Mouse (Mus musculus) hindbrain, embryonic 15.5 days (tissue): Measurements from ENCODE around the gene Otc. TPM values are rescaled to one million over a fixed set of nuclear protein-coding genes. Genes with fewer than 3 reads are reported as not detected.

Experiments used
- ATAC-seq: fragments of 200-750 bp; cut with Nextera tagmentation; 2 replicates; pipeline ENCODE4 v1.8.0; 2017; ENCODE audit warnings: low read depth, moderate number of reproducible peaks, moderate TSS enrichment; ENCODE audit not compliant: low FRiP score
- H3K27ac ChIP-seq: fragments of 300-500 bp; sonication (generic); replicated peaks from 2 replicates; pipeline ENCODE4 v1.5.1; 2015; ENCODE audit warnings: mild to moderate bottlenecking, inconsistent platforms
- H3K27me3 ChIP-seq: fragments of 300-500 bp; sonication (generic); 2 replicates; pipeline ENCODE4 v1.6.1; 2015; ENCODE audit warnings: control low read depth, inconsistent platforms
- H3K36me3 ChIP-seq: fragments of 300-500 bp; sonication (generic); 2 replicates; pipeline ENCODE4 v1.6.1; 2015; ENCODE audit warnings: control low read depth, inconsistent platforms
- H3K4me1 ChIP-seq: fragments of 300-500 bp; sonication (generic); replicated peaks from 2 replicates; pipeline ENCODE4 v1.6.1; 2015; ENCODE audit warnings: control low read depth, inconsistent platforms
- H3K4me2 ChIP-seq: fragments of 300-500 bp; sonication (generic); 2 replicates; pipeline ENCODE4 v1.6.1; 2015; ENCODE audit warnings: moderate library complexity, mild to moderate bottlenecking, inconsistent platforms
- H3K4me3 ChIP-seq: fragments of 300-500 bp; sonication (generic); 2 replicates; pipeline ENCODE4 v1.5.1; 2015; ENCODE audit warnings: mild to moderate bottlenecking, inconsistent platforms
- H3K9ac ChIP-seq: fragments of 300-500 bp; sonication (generic); 2 replicates; pipeline ENCODE4 v1.6.1; 2015; ENCODE audit warnings: inconsistent platforms
- H3K9me3 ChIP-seq: fragments of 300-500 bp; sonication (generic); 2 replicates; pipeline ENCODE4 v1.6.1; 2016; ENCODE audit warnings: control low read depth, inconsistent platforms
- WGBS: fragments of 180-500 bp; shearing (Covaris S2); methylation state at CpG from one replicate; pipeline ENCODE4 v1.1.7; 2015; 5-methylcytosine and 5-hydroxymethylcytosine counted together
- polyA plus RNA-seq: library from polyadenylated mRNA; unstranded; fragments of >200 nt; fragmentation: Nextera tagmentation; extraction: Ambion mirVana; gene quantifications from 2 replicates; pipeline ENCODE4 v1.2.1, GENCODE M21; 2015

Gene Otc
- polyA plus RNA-seq, 1 experiment from 2014 or later, result 0.18 TPM

- Histone ChIP-seq H3K4me2 (no peak overlapping the region), H3K4me3 (no peak overlapping the region), H3K4me1 (no peaks in the 10 kb centered on the region), H3K36me3 (no peaks in the 10 kb centered on the region), H3K9me3 (no peaks in the 10 kb centered on the region), H3K27ac (no peak overlapping the region), H3K27me3 (no peaks in the 10 kb centered on the region), H3K9ac (no peak overlapping the region)
- ATAC-seq, result no peak
- 79% methylated on average over 3 of the region's 3 CpGs for WGBS
These were observed 16.2 kb downstream of the Otc start for GRCm38 (mm10) chrX:10268308-10268707.

- 78% methylated on average over 4 of the region's 4 CpGs for WGBS
- Histone ChIP-seq H3K27me3 (no peaks in the 10 kb centered on the region), H3K4me2 (no peak overlapping the region), H3K9ac (no peak overlapping the region), H3K9me3 (no peaks in the 10 kb centered on the region), H3K4me1 (no peaks in the 10 kb centered on the region), H3K36me3 (no peaks in the 10 kb centered on the region), H3K27ac (no peak overlapping the region), H3K4me3 (no peak overlapping the region)
- ATAC-seq, result no peak
These were observed 16.8 kb downstream of the Otc start for GRCm38 (mm10) chrX:10268761-10269437.

DNA sequence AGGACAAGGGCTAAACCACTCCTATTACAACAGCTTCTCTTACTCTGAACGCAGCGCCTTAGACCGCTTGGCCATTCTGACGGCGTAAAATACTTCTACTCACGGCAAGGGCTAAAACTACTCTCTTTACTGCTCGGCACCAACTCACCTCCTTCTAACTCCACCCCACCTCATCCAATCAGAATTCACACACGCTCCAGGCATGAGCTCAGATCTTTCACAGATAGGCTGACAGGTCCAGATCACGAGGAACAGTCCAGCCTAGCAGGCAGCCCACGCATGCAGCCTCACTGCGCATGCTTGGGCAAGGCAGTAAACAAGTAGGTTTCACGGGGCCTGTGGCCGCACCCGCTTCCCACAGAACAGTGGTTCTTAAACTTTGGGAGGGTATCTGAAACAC, 45.2 kb downstream of the Otc start:
- H3K4me1 ChIP-seq, result no peaks in the 10 kb centered on the region
- 91% methylated on average over 14 of the region's 14 CpGs for WGBS
- H3K27ac ChIP-seq, result no peak overlapping the region
- no peaks in the 10 kb centered on the region for H3K9me3 ChIP-seq
- no peak overlapping the region for H3K4me2 ChIP-seq
- no peaks in the 10 kb centered on the region for H3K36me3 ChIP-seq
- H3K9ac ChIP-seq, result no peak overlapping the region
- H3K27me3 ChIP-seq, result no peaks in the 10 kb centered on the region
- H3K4me3 ChIP-seq, result no peak overlapping the region
- no peak for ATAC-seq

DNA sequence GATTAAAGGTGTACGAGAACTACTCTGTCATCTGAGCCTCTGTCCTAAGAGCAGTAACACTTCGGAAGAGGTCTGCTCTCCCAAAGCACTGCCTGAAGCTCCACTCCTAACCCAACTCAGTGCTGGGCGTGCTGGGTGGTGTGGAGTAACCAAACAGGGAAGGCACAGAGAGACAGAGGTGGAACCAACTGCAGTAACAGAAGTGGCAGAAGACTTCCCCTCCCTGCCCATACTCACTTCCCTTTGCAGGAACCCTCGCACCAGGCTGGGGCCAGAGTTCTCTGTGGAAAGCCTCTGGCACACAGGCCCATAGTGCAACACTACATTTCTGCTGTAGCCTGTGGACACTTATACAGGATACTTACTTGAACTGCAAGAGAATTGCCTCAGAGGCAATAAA, 66.1 kb downstream of the Otc start:
- Histone ChIP-seq H3K4me2 (no peak overlapping the region), H3K27ac (no peak overlapping the region), H3K9ac (no peak overlapping the region), H3K9me3 (no peaks in the 10 kb centered on the region), H3K36me3 (no peaks in the 10 kb centered on the region), H3K4me1 (no peaks in the 10 kb centered on the region), H3K27me3 (no peaks in the 10 kb centered on the region), H3K4me3 (no peak overlapping the region)
- no peak for ATAC-seq
- WGBS, result 84% methylated on average over 4 of the region's 4 CpGs

DNA sequence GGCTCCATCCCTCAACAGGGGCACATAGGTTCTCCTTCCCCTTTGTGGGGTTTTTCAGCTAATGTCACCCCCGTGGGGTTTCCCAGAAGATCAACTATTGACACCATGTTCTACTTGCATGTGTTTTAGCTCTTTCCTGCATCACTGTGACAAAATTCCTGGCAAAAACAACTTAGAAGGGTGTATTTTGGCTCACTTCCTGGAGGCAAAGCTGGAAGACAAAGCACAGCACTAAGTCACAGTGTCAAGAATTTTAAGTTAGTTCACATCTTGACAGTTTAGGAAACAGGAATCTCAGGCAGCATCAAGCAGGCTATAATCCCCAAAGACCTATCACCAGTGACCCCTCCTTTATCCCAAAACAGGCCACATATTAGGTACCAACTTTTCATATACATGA, 78.1 kb downstream of the Otc start:
- Histone ChIP-seq H3K27me3 (no peaks in the 10 kb centered on the region), H3K4me1 (no peaks in the 10 kb centered on the region), H3K27ac (no peak overlapping the region), H3K36me3 (no peaks in the 10 kb centered on the region), H3K4me2 (no peak overlapping the region), H3K9ac (no peak overlapping the region), H3K4me3 (no peak overlapping the region), H3K9me3 (no peaks in the 10 kb centered on the region)
- no peak for ATAC-seq
- WGBS, result 60% methylated on average over 1 of the region's 1 CpGs

DNA sequence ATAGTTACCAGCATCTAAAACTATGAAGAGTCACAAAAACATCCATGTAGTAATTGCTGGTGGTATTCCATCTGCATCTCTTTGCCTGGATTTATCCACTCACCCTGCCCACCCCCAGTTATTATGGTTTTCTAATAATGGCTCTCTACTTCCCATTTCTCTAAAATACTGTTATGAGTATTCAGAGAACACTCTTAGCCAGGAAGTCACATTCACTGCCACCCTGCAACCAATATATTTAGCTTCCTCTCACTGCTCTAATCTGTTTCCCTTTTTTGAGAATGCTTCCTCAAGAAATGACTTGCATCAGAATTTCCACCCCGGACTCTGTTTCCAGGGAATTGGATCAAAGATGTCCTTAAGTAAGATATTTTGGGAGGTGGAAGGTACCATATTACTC, 79.6 kb downstream of the Otc start:
- Histone ChIP-seq H3K9ac (no peak overlapping the region), H3K27ac (no peak overlapping the region), H3K4me3 (no peak overlapping the region), H3K9me3 (no peaks in the 10 kb centered on the region), H3K27me3 (no peaks in the 10 kb centered on the region), H3K4me2 (no peak overlapping the region), H3K4me1 (no peaks in the 10 kb centered on the region), H3K36me3 (no peaks in the 10 kb centered on the region)
- ATAC-seq, result no peak
- 100% methylated on average over 1 of the region's 1 CpGs for WGBS

GRCm38 (mm10) chrX:10336816-10337215, 84.7 kb downstream of the Otc start:
- Histone ChIP-seq H3K27me3 (no peaks in the 10 kb centered on the region), H3K4me3 (no peak overlapping the region), H3K27ac (no peak overlapping the region), H3K9ac (no peak overlapping the region), H3K9me3 (no peaks in the 10 kb centered on the region), H3K4me1 (no peaks in the 10 kb centered on the region), H3K4me2 (no peak overlapping the region), H3K36me3 (no peaks in the 10 kb centered on the region)
- ATAC-seq, result no peak
- WGBS, result 57% methylated on average over 2 of the region's 2 CpGs

DNA sequence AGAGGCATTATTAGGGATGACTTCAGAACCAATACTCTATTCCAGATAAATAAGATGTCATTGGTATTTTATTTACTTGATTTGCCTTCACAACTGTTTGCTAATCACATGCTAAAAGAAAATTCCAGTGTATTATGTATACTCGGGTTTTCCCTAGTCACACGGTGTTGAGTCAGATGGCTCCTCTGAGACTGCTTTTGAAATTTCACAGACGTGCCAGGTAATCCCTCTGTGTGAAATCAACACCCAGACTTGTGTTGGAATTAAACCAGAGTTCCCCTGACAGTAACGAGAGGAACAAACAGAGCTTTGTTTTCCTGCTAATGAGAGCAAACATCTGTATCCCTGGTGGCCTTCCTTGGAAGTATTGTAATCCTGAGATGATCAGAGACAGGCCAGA, 103.8 kb downstream of the Otc start:
- Histone ChIP-seq H3K27me3 (no peaks in the 10 kb centered on the region), H3K4me2 (no peak overlapping the region), H3K4me1 (no peaks in the 10 kb centered on the region), H3K9ac (no peak overlapping the region), H3K9me3 (no peaks in the 10 kb centered on the region), H3K27ac (no peak overlapping the region), H3K4me3 (no peak overlapping the region), H3K36me3 (no peaks in the 10 kb centered on the region)
- 58% methylated on average over 4 of the region's 4 CpGs for WGBS
- no peak for ATAC-seq

Other genes starting within 250 kb of the Otc start
- 2.9 and 3.7 TPM in 2 replicates for gene Srpx, start 134.6 kb upstream of the Otc start, polyA plus RNA-seq
- 28.9 and 31.8 TPM in 2 replicates for gene Rpgr, start 35.4 kb upstream of the Otc start, polyA plus RNA-seq
- gene Tspan7, start 232.9 kb downstream of the Otc start, polyA plus RNA-seq, result 450 and 485 TPM in 2 replicates